51 mouse cellular contexts compared by ENCODE assay signal in the genomic region with DNA sequence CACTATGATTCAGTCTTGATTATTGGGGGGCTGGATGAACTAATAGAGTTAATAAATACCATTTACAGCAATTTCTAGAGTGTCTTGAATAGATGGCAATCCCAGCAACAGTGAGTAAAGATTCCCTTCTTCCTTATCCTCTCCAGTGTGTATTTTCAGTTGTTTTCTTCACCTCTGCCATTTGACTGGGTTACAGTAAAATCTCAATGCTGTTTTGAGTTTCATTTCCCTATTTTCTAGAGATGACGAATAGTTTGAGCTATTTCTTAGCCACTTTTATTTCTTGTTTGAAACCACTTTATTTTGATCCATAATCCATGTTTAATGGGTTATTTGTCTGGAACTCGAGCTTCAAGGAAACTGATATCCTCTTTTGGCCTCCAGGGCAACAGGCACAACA. TPM values are rescaled to one million over a fixed set of nuclear protein-coding genes. Genes with fewer than 3 reads are reported as not detected.
"Had no signal": no experiment of that assay in that cellular context is flagged by ENCODE, and none has a peak within 500 bp of the region (broad histone marks: within the 10 kb centered on the region; RNA-seq: fewer than 3 reads in every experiment).

No protein-coding gene starts in this region.

- H3K36me3 ChIP-seq: heart, embryonic 12.5 days; heart, embryonic 13.5 days; heart, embryonic 15.5 days; hindbrain, embryonic 10.5 days; hindbrain, embryonic 12.5 days; hindbrain, embryonic 13.5 days; hindbrain, embryonic 15.5 days; intestine, embryonic 15.5 days; kidney, embryonic 15.5 days had no signal

- H3K27ac ChIP-seq: heart, embryonic 13.5 days; heart, embryonic 15.5 days; hindbrain, embryonic 10.5 days; hindbrain, embryonic 12.5 days; hindbrain, embryonic 13.5 days; hindbrain, embryonic 14.5 days; hindbrain, embryonic 15.5 days; hindbrain, postnatal 0 days; intestine, embryonic 15.5 days; kidney, embryonic 15.5 days; kidney, postnatal 0 days; layer of hippocampus, adult 2 months; left cerebral cortex, adult 2 months had no signal

- H3K4me1 ChIP-seq: heart, embryonic 12.5 days; heart, embryonic 13.5 days; heart, embryonic 15.5 days; hindbrain, embryonic 10.5 days; hindbrain, embryonic 12.5 days; hindbrain, embryonic 13.5 days; hindbrain, embryonic 15.5 days; intestine, embryonic 15.5 days; kidney, embryonic 15.5 days had no signal

- H3K9me3 ChIP-seq: heart, embryonic 15.5 days; hindbrain, embryonic 12.5 days; hindbrain, embryonic 13.5 days; intestine, embryonic 15.5 days had no signal

- ATAC-seq: hindbrain, embryonic 16.5 days; hindbrain, postnatal 0 days; inflammation-experienced regulatory T-cells, adult 6 months; intestine, embryonic 15.5 days; intestine, embryonic 16.5 days; intestine, postnatal 0 days had no signal

- H3K27me3 ChIP-seq: heart, embryonic 12.5 days; heart, embryonic 13.5 days; heart, embryonic 15.5 days; hindbrain, embryonic 12.5 days; hindbrain, embryonic 13.5 days; hindbrain, embryonic 15.5 days; intestine, embryonic 15.5 days; kidney, embryonic 15.5 days had no signal

- H3K4me2 ChIP-seq: heart, embryonic 11.5 days; heart, embryonic 12.5 days; heart, embryonic 13.5 days; heart, embryonic 15.5 days; hindbrain, embryonic 12.5 days; hindbrain, embryonic 13.5 days; hindbrain, embryonic 14.5 days; hindbrain, embryonic 15.5 days; intestine, embryonic 15.5 days; kidney, embryonic 15.5 days had no signal

- H3K9ac ChIP-seq: heart, embryonic 12.5 days; heart, embryonic 13.5 days; heart, embryonic 15.5 days; hindbrain, embryonic 12.5 days; hindbrain, embryonic 13.5 days; hindbrain, embryonic 14.5 days; hindbrain, embryonic 15.5 days; intestine, embryonic 15.5 days; kidney, embryonic 15.5 days had no signal

- DNase-seq: heart, postnatal 10 days; heart, postnatal 14 days; heart, postnatal 36 days; heart, postnatal 4 days; kidney, adult 11 months; kidney, adult 18-20 months; kidney, adult 2 months; kidney, adult 8-10 months; kidney, adult 9 months; kidney, postnatal 10 days; kidney, postnatal 14 days; kidney, postnatal 25 days; kidney, postnatal 36 days; kidney, postnatal 4 days; layer of hippocampus, adult 9-11 months; layer of hippocampus, postnatal 36 days had no signal

- H3K4me3 ChIP-seq: heart, embryonic 12.5 days; heart, embryonic 13.5 days; heart, embryonic 15.5 days; hindbrain, embryonic 10.5 days; hindbrain, embryonic 12.5 days; hindbrain, embryonic 13.5 days; hindbrain, embryonic 15.5 days; intestine, embryonic 15.5 days; kidney, embryonic 15.5 days; layer of hippocampus, adult 2 months; left cerebral cortex, adult 2 months had no signal

RNA-seq across cellular contexts. Expression of a gene that starts 8.5 kb away (rescaled TPM):
- total RNA-seq: heart, postnatal 10 days; heart, postnatal 14 days; heart, postnatal 25 days; heart, postnatal 36 days; heart, postnatal 4 days; hematopoietic stem cell, adult 5-6 weeks; hindbrain, postnatal 0 days; layer of hippocampus, adult 18-20 months; layer of hippocampus, adult 2 months; layer of hippocampus, adult 8-10 months; layer of hippocampus, postnatal 10 days; layer of hippocampus, postnatal 14 days; layer of hippocampus, postnatal 25 days; layer of hippocampus, postnatal 36 days; left cerebral cortex, adult 18-20 months; left cerebral cortex, adult 2 months had no signal
- polyA plus RNA-seq: heart, embryonic 11.5 days; heart, embryonic 12.5 days; heart, embryonic 13.5 days; heart, embryonic 14.5 days; heart, embryonic 15.5 days; heart, embryonic 16.5 days; heart, postnatal 0 days; hindbrain, embryonic 10.5 days; hindbrain, embryonic 11.5 days; hindbrain, embryonic 12.5 days; hindbrain, embryonic 13.5 days; hindbrain, embryonic 14.5 days; hindbrain, embryonic 15.5 days; hindbrain, embryonic 16.5 days; hindbrain, postnatal 0 days; inflammation-experienced regulatory T-cells, adult 6 months; intestine, embryonic 14.5 days; intestine, embryonic 15.5 days; intestine, embryonic 16.5 days; intestine, postnatal 0 days; kidney, adult 2 months; kidney, embryonic 14.5 days; kidney, embryonic 15.5 days; kidney, embryonic 16.5 days; kidney, postnatal 0 days; large intestine, adult 2 months had no signal

RNA-seq across cellular contexts. Expression of a gene that starts 26.6 kb away (rescaled TPM):
- total RNA-seq: heart, postnatal 10 days; heart, postnatal 14 days; heart, postnatal 25 days; heart, postnatal 36 days; heart, postnatal 4 days; hematopoietic stem cell, adult 5-6 weeks; hindbrain, postnatal 0 days; layer of hippocampus, adult 18-20 months; layer of hippocampus, adult 2 months; layer of hippocampus, adult 8-10 months; layer of hippocampus, postnatal 10 days; layer of hippocampus, postnatal 14 days; layer of hippocampus, postnatal 25 days; layer of hippocampus, postnatal 36 days; left cerebral cortex, adult 18-20 months; left cerebral cortex, adult 2 months had no signal
- polyA plus RNA-seq: heart, embryonic 11.5 days; heart, embryonic 12.5 days; heart, embryonic 13.5 days; heart, embryonic 14.5 days; heart, embryonic 15.5 days; heart, embryonic 16.5 days; heart, postnatal 0 days; hindbrain, embryonic 10.5 days; hindbrain, embryonic 11.5 days; hindbrain, embryonic 12.5 days; hindbrain, embryonic 13.5 days; hindbrain, embryonic 14.5 days; hindbrain, embryonic 15.5 days; hindbrain, embryonic 16.5 days; hindbrain, postnatal 0 days; inflammation-experienced regulatory T-cells, adult 6 months; intestine, embryonic 14.5 days; intestine, embryonic 15.5 days; intestine, embryonic 16.5 days; intestine, postnatal 0 days; kidney, adult 2 months; kidney, embryonic 14.5 days; kidney, embryonic 15.5 days; kidney, embryonic 16.5 days; kidney, postnatal 0 days; large intestine, adult 2 months had no signal

RNA-seq across cellular contexts. Expression of a gene that starts 31.6 kb away (rescaled TPM):
- total RNA-seq: heart, postnatal 10 days; heart, postnatal 14 days; heart, postnatal 25 days; heart, postnatal 36 days; heart, postnatal 4 days; hematopoietic stem cell, adult 5-6 weeks; hindbrain, postnatal 0 days; layer of hippocampus, adult 18-20 months; layer of hippocampus, adult 2 months; layer of hippocampus, adult 8-10 months; layer of hippocampus, postnatal 10 days; layer of hippocampus, postnatal 14 days; layer of hippocampus, postnatal 25 days; layer of hippocampus, postnatal 36 days; left cerebral cortex, adult 18-20 months; left cerebral cortex, adult 2 months had no signal
- polyA plus RNA-seq: heart, embryonic 11.5 days; heart, embryonic 12.5 days; heart, embryonic 13.5 days; heart, embryonic 14.5 days; heart, embryonic 15.5 days; heart, embryonic 16.5 days; heart, postnatal 0 days; hindbrain, embryonic 10.5 days; hindbrain, embryonic 11.5 days; hindbrain, embryonic 12.5 days; hindbrain, embryonic 13.5 days; hindbrain, embryonic 14.5 days; hindbrain, embryonic 15.5 days; hindbrain, embryonic 16.5 days; hindbrain, postnatal 0 days; inflammation-experienced regulatory T-cells, adult 6 months; intestine, embryonic 14.5 days; intestine, embryonic 15.5 days; intestine, embryonic 16.5 days; intestine, postnatal 0 days; kidney, adult 2 months; kidney, embryonic 14.5 days; kidney, embryonic 15.5 days; kidney, embryonic 16.5 days; kidney, postnatal 0 days; large intestine, adult 2 months had no signal
